Mouse (Mus musculus): ENCODE measurements around the gene Clns1a.

- TF ChIP-seq POLR2A (IDR thresholded peaks at IDR 0.05; ENCODE audit: extremely low read depth, insufficient read depth, low read length) (no peak), CTCF (IDR thresholded peaks at IDR 0.05; ENCODE audit: extremely low read depth, insufficient read depth, low read length) (no peak)
Measured at GRCm38 (mm10) chr7:97726778-97727177, 30.3 kb downstream of the Clns1a start.
